Mouse (Mus musculus) intestine, embryonic 16.5 days (tissue): ENCODE data around the gene Elk3. TPM values are rescaled to one million over a fixed set of nuclear protein-coding genes. Genes with fewer than 3 reads are reported as not detected.
A peak's percentile ranks its signal among the peaks of the same experiment; 100 is the strongest.

Experiments used
- ATAC-seq: fragments of 200-750 bp; cut with Nextera tagmentation; 2 replicates; pipeline ENCODE4 v1.8.0; 2017; ENCODE audit warnings: moderate TSS enrichment, moderate library complexity
- H3K27ac ChIP-seq: fragments of 300-500 bp; sonication (generic); 2 replicates; pipeline ENCODE4 v1.5.1; 2014; ENCODE audit warnings: mild to moderate bottlenecking, low read length
- H3K27me3 ChIP-seq: fragments of 300-500 bp; sonication (generic); replicated peaks from 2 replicates; pipeline ENCODE4 v1.6.1; 2014; ENCODE audit warnings: low read length, control low read depth, mixed read lengths; ENCODE audit not compliant: control insufficient read depth, insufficient read depth
- H3K36me3 ChIP-seq: fragments of 300-500 bp; sonication (generic); 2 replicates; pipeline ENCODE4 v1.6.1; 2014; ENCODE audit warnings: low read length, control low read depth; ENCODE audit not compliant: control insufficient read depth, insufficient read depth
- H3K4me1 ChIP-seq: fragments of 300-500 bp; sonication (generic); 2 replicates; pipeline ENCODE4 v1.6.1; 2014; ENCODE audit warnings: low read length, control low read depth, mixed read lengths; ENCODE audit not compliant: control insufficient read depth, insufficient read depth
- H3K4me2 ChIP-seq: fragments of 300-500 bp; sonication (generic); 2 replicates; pipeline ENCODE4 v1.6.1; 2014; ENCODE audit warnings: low read depth, low read length, control low read depth
- H3K4me3 ChIP-seq: fragments of 300-500 bp; sonication (generic); 2 replicates; pipeline ENCODE4 v1.5.1; 2014; ENCODE audit warnings: mild to moderate bottlenecking, low read length
- H3K9ac ChIP-seq: fragments of 300-500 bp; sonication (generic); 2 replicates; pipeline ENCODE4 v1.6.1; 2014; ENCODE audit warnings: low read depth, low read length
- H3K9me3 ChIP-seq: fragments of 300-500 bp; sonication (generic); 2 replicates; pipeline ENCODE4 v1.6.1; 2016; ENCODE audit warnings: low read length, control low read depth; ENCODE audit not compliant: control insufficient read depth
- WGBS: fragments of 180-500 bp; shearing (Covaris S2); extraction: QIAGEN DNeasy Blood & Tissue Kit; methylation state at CpG from one replicate; pipeline ENCODE4 v1.1.7; 2014; 5-methylcytosine and 5-hydroxymethylcytosine counted together
- polyA plus RNA-seq: library from polyadenylated mRNA; unstranded; fragments of >200 nt; fragmentation: Nextera tagmentation; extraction: Ambion mirVana; gene quantifications from 2 replicates; pipeline ENCODE4 v1.2.1, GENCODE M21; 2015

Gene Elk3
- polyA plus RNA-seq, 1 experiment from 2014 or later, result 14.6 TPM

GRCm38 (mm10) chr10:93268339-93268738, 42.6 kb downstream of the Elk3 start:
- 95% methylated on average over 3 of the region's 3 CpGs for WGBS
- no peak overlapping the region for H3K4me2 ChIP-seq
- no peak overlapping the region for H3K9ac ChIP-seq
- peaks cover 11% of the 10 kb centered on the region for H3K4me1 ChIP-seq
- no peaks in the 10 kb centered on the region for H3K27me3 ChIP-seq
- no peaks in the 10 kb centered on the region for H3K9me3 ChIP-seq
- H3K4me3 ChIP-seq, result no peak overlapping the region
- ATAC-seq, result no peak
- H3K27ac ChIP-seq, result no peak overlapping the region
- H3K36me3 ChIP-seq, result no peaks in the 10 kb centered on the region

DNA sequence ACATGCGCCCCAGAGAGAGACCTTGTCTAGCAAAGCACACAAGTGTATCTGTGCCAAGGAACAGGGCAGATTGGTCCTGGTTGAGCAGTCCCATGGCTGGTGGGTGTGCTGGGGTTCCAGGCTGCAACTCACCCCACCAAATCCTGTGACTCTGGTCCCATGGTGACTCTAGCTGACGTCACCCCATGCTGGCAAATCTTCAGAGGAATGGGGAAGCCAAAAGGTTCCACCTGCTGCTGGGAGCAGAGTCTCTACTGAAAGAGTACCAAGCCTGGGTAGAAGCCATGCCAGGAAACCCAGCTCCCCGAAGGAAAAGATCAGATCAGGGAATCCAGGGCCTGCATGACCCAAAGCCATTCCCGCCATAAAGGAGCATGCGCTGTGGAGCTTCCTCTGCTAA, 43.4 kb downstream of the Elk3 start:
- no peaks in the 10 kb centered on the region for H3K36me3 ChIP-seq
- no peak overlapping the region for H3K9ac ChIP-seq
- no peak overlapping the region for H3K4me2 ChIP-seq
- no peak overlapping the region for H3K27ac ChIP-seq
- ATAC-seq, result no peak
- H3K9me3 ChIP-seq, result no peaks in the 10 kb centered on the region
- no peak overlapping the region for H3K4me3 ChIP-seq
- peaks cover 16% of the 10 kb centered on the region for H3K4me1 ChIP-seq
- WGBS, result 88% methylated on average over 5 of the region's 5 CpGs
- H3K27me3 ChIP-seq, result no peaks in the 10 kb centered on the region

GRCm38 (mm10) chr10:93266521-93266920, 44.4 kb downstream of the Elk3 start:
- Histone ChIP-seq H3K4me2 (no peak overlapping the region), H3K36me3 (no peaks in the 10 kb centered on the region), H3K9me3 (no peaks in the 10 kb centered on the region), H3K27me3 (no peaks in the 10 kb centered on the region), H3K4me3 (no peak overlapping the region), H3K9ac (no peak overlapping the region), H3K27ac (no peak overlapping the region), H3K4me1 (peaks cover 20% of the 10 kb centered on the region)
- ATAC-seq, result no peak
- WGBS, result 81% methylated on average over 7 of the region's 7 CpGs

DNA sequence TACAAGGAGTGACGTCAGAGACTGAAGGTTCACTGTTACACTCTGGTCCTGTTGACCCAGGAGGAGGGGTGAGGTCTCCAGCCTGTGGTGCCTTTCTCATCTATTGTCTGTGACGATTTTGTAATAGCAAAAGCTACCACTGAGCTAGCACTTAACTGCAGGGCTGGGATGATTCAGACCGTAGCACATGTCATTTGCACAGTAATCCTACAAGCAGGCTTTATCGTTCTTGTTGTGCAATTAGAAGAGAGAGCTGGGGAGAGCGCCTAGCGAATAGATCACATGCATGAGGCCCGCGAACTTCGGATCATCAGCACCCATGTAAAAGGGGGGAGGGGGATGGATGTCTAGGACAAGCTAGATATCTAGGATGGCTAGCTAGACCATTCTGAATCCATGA, 45.1 kb downstream of the Elk3 start:
- no peak overlapping the region for H3K4me3 ChIP-seq
- no peak for ATAC-seq
- no peak overlapping the region for H3K27ac ChIP-seq
- H3K4me1 ChIP-seq, result peaks cover 27% of the 10 kb centered on the region
- no peaks in the 10 kb centered on the region for H3K9me3 ChIP-seq
- WGBS, result 89% methylated on average over 9 of the region's 9 CpGs
- no peaks in the 10 kb centered on the region for H3K27me3 ChIP-seq
- H3K9ac ChIP-seq, result no peak overlapping the region
- H3K4me2 ChIP-seq, result no peak overlapping the region
- H3K36me3 ChIP-seq, result no peaks in the 10 kb centered on the region

GRCm38 (mm10) chr10:93264001-93264400, 46.9 kb downstream of the Elk3 start:
- no peak overlapping the region for H3K4me3 ChIP-seq
- peaks cover 21% of the 10 kb centered on the region for H3K4me1 ChIP-seq
- H3K4me2 ChIP-seq, result no peak overlapping the region
- no peaks in the 10 kb centered on the region for H3K9me3 ChIP-seq
- H3K27ac ChIP-seq, result no peak overlapping the region
- H3K36me3 ChIP-seq, result no peaks in the 10 kb centered on the region
- WGBS, result 85% methylated on average over 5 of the region's 5 CpGs
- no peak for ATAC-seq
- H3K27me3 ChIP-seq, result no peaks in the 10 kb centered on the region
- H3K9ac ChIP-seq, result no peak overlapping the region

DNA sequence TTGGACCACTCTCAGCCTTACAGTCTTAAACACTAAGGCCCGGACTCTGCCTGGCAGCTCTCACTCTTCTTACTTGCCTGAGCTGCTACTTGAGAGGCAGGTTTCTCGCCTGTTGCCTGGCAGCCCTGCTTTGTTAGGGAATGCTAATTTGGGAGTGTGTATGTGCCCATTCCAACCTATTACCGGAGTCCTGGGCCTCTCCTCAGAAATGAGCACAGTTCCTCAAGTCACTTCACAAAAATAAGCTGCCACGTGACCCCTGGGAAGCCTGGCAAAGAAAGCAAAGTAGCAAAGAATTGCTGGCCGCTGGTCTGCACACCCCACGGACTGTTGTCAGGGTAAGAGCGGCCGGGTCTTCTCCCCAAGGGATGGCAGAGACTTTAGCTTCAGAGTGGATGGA, 47.5 kb downstream of the Elk3 start:
- H3K9ac ChIP-seq, result no peak overlapping the region
- no peak overlapping the region for H3K4me3 ChIP-seq
- H3K4me1 ChIP-seq, result peaks cover 21% of the 10 kb centered on the region
- no peaks in the 10 kb centered on the region for H3K9me3 ChIP-seq
- H3K27me3 ChIP-seq, result no peaks in the 10 kb centered on the region
- no peak overlapping the region for H3K4me2 ChIP-seq
- no peak overlapping the region for H3K27ac ChIP-seq
- ATAC-seq, result no peak
- H3K36me3 ChIP-seq, result no peaks in the 10 kb centered on the region
- 72% methylated on average over 8 of the region's 8 CpGs for WGBS

DNA sequence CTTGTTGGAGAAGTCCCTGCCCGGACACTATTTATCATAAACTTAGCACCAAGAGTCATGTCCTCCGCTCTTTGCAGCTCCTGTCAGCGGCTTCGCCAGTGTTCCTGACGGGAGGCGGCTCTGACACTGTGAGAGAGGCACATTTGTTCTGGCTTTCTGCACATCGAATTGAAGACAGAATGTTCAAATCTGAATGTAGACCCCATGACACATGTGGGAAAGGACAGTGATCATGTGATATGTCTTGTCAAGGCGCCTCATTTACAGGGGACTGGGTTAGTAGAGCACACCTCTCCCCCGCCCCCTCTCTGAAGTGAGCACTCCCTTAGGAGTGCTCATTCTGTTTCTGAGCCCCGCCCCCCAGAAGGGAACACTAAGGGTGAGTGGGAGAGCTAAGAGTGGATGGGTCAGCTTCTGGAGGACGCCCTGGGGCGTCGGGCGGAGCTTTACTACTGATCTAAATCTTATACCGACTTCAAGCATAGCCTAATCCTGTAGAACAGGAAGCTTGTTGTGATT, 48.9 kb downstream of the Elk3 start:
- Histone ChIP-seq H3K4me3 (no peak overlapping the region), H3K36me3 (no peaks in the 10 kb centered on the region), H3K27me3 (no peaks in the 10 kb centered on the region), H3K9ac (no peak overlapping the region), H3K4me1 (peaks cover 21% of the 10 kb centered on the region), H3K27ac (0 out of 2 replicates have a peak overlapping the region, but pooled peaks have one; percentile 6), H3K9me3 (no peaks in the 10 kb centered on the region), H3K4me2 (peak overlapping the region; percentile 35)
- 20% methylated on average over 15 of the region's 15 CpGs for WGBS
- peak; percentile 77 for ATAC-seq

GRCm38 (mm10) chr10:93261132-93261980, 49.6 kb downstream of the Elk3 start:
- Histone ChIP-seq H3K9me3 (no peaks in the 10 kb centered on the region), H3K27ac (0 out of 2 replicates have a peak overlapping the region, but pooled peaks have one; percentile 6), H3K36me3 (no peaks in the 10 kb centered on the region), H3K4me2 (peak overlapping the region; percentile 35), H3K9ac (no peak overlapping the region), H3K4me3 (no peak overlapping the region), H3K4me1 (peaks cover 21% of the 10 kb centered on the region), H3K27me3 (no peaks in the 10 kb centered on the region)
- ATAC-seq, result peak; percentile 51
- 35% methylated on average over 16 of the region's 16 CpGs for WGBS

DNA sequence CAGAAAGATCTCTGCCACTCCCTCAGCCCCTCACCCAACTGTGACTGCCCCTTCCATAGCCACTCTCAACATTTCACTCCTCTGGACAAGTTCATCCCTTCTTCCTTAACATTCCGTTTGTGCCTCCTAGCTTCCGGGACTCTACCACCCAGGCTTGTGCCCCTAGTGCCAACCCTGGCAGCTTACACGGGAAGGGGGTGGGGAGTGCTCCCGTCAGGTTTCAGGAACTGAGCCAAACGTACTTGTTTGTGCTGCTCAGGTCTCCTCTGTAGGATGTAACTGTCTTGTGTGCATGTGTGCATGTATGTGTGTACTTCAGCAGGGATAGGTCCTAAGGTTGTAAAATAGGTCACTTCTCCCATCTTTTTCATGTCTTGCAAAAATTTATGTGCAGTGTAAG, 51.1 kb downstream of the Elk3 start:
- Histone ChIP-seq H3K4me1 (peaks cover 21% of the 10 kb centered on the region), H3K4me2 (no peak overlapping the region), H3K4me3 (no peak overlapping the region), H3K27me3 (no peaks in the 10 kb centered on the region), H3K9ac (no peak overlapping the region), H3K36me3 (no peaks in the 10 kb centered on the region), H3K9me3 (no peaks in the 10 kb centered on the region), H3K27ac (no peak overlapping the region)
- no peak for ATAC-seq
- 68% methylated on average over 5 of the region's 5 CpGs for WGBS
